Mouse (Mus musculus) neural tube, embryonic 14.5 days (tissue): ENCODE measurements at regions not wholly inside any gene's neighbourhood (a gene's known extent, or its start where the extent isn't known, plus 50 kb on each side); places are given as distances from the start of the nearest gene placed in this dataset.

Experiments used
- ATAC-seq: fragments of 200-750 bp; cut with Nextera tagmentation; 2 replicates; pipeline ENCODE4 v1.8.0; 2017; ENCODE audit warnings: low read depth, mild to moderate bottlenecking, moderate TSS enrichment, moderate library complexity
- H3K27ac ChIP-seq: fragments of 300-500 bp; sonication (generic); 2 replicates; pipeline ENCODE4 v1.5.1; 2014; ENCODE audit warnings: low read depth, mild to moderate bottlenecking, control low read depth, low read length, moderate library complexity, mixed read lengths
- H3K27me3 ChIP-seq: fragments of 300-500 bp; sonication (generic); 2 replicates; pipeline ENCODE4 v1.6.1; 2014; ENCODE audit warnings: low read length; ENCODE audit not compliant: control insufficient read depth, insufficient read depth
- H3K36me3 ChIP-seq: fragments of 300-500 bp; sonication (generic); 2 replicates; pipeline ENCODE4 v1.6.1; 2014; ENCODE audit warnings: low read length, mixed read lengths; ENCODE audit not compliant: control insufficient read depth, insufficient read depth
- H3K4me1 ChIP-seq: fragments of 300-500 bp; sonication (generic); 2 replicates; pipeline ENCODE4 v1.6.1; 2014; ENCODE audit warnings: low read length; ENCODE audit not compliant: control insufficient read depth, insufficient read depth
- H3K4me2 ChIP-seq: fragments of 300-500 bp; sonication (generic); 2 replicates; pipeline ENCODE4 v1.6.1; 2014; ENCODE audit warnings: mild to moderate bottlenecking, low read depth, low read length, control low read depth
- H3K4me3 ChIP-seq: fragments of 300-500 bp; sonication (generic); 2 replicates; pipeline ENCODE4 v1.5.1; 2014; ENCODE audit warnings: low read depth, low read length, control low read depth, mixed read lengths
- H3K9ac ChIP-seq: fragments of 300-500 bp; sonication (generic); replicated peaks from 2 replicates; pipeline ENCODE4 v1.6.1; 2014; ENCODE audit warnings: low read depth, mild to moderate bottlenecking, control low read depth, low read length, mixed read lengths
- H3K9me3 ChIP-seq: fragments of 300-500 bp; sonication (generic); 2 replicates; pipeline ENCODE4 v1.6.1; 2016; ENCODE audit warnings: low read length; ENCODE audit not compliant: control insufficient read depth
- WGBS: fragments of 180-500 bp; shearing (Covaris S2); extraction: QIAGEN DNeasy Blood & Tissue Kit; methylation state at CpG from one replicate; pipeline ENCODE4 v1.1.7; 2014; 5-methylcytosine and 5-hydroxymethylcytosine counted together

- Histone ChIP-seq H3K4me2 (no peak overlapping the region), H3K4me1 (no peaks in the 10 kb centered on the region; the same call in 1 of the 2 replicates), H3K9ac (no peak overlapping the region), H3K27ac (no peak overlapping the region), H3K36me3 (no peaks in the 10 kb centered on the region), H3K27me3 (no peaks in the 10 kb centered on the region), H3K4me3 (no peak overlapping the region), H3K9me3 (no peaks in the 10 kb centered on the region)
- ATAC-seq, result no peak
- 72% methylated on average over 5 of the region's 5 CpGs for WGBS
Measured at GRCm38 (mm10) chr3:145705317-145705716, 53.2 kb upstream of the Ddah1 start.

DNA sequence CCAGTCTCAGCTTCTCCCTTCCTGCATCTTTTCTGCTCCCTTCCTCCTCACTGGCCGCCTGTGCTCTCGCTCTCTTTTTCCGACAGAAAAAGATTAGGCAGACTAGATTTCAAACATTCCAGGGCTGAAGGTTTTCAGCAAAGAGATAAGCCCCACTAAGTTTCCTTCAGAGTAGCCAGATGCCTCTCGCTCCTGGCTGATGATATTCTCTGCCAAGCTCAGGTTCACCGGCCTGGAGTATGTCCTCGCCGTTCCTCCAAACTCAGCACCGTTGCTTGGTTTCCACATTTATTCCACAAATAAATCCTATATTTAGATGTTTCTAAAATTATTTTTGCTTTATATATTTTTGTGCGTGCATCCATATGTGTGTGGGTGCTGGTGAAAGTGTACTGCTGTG lies 54.3 kb upstream of the Ccn1 start:
- H3K4me2 ChIP-seq, result no peak overlapping the region
- H3K4me3 ChIP-seq, result no peak overlapping the region
- no peak for ATAC-seq
- H3K9ac ChIP-seq, result no peak overlapping the region
- H3K4me1 ChIP-seq, result no peaks in the 10 kb centered on the region; the same call in 1 of the 2 replicates
- H3K9me3 ChIP-seq, result no peaks in the 10 kb centered on the region
- H3K27me3 ChIP-seq, result no peaks in the 10 kb centered on the region
- no peak overlapping the region for H3K27ac ChIP-seq
- WGBS, result 78% methylated on average over 9 of the region's 9 CpGs
- H3K36me3 ChIP-seq, result no peaks in the 10 kb centered on the region

DNA sequence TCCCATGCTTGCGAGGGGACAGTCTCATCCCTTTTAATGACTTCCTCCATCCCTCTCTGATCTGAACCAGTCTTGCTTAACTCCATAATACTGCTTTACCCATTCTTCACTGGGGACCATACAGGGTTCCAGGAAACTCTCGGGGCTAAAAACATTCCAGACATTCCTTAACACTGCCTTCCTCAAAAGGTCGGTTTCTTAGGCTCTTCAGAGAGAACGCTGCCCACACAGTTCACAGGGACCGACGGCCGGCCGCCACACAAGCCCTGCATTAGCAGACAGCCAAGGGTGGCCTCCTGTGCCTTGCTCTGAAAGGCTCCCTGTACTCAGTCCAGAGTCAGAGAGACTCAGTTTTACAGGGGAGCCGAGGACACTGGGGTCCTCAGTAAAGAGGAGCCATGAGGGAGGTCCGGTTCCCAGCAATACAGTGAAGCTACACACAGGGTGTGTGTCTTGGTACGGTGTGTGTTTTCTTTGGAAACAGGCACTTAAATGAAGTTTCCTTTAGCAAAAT lies 53.7 kb upstream of the Ccn1 start:
- ATAC-seq, result peak; percentile 62; the same call in 1 of the 2 replicates
- Histone ChIP-seq H3K27ac (0 out of 2 replicates have a peak overlapping the region, but pooled peaks have one; percentile 8), H3K4me1 (no peaks in the 10 kb centered on the region; the same call in 1 of the 2 replicates), H3K4me3 (no peak overlapping the region), H3K9ac (no peak overlapping the region), H3K4me2 (no peak overlapping the region), H3K27me3 (no peaks in the 10 kb centered on the region), H3K9me3 (no peaks in the 10 kb centered on the region), H3K36me3 (no peaks in the 10 kb centered on the region)
- WGBS, result 13% methylated on average over 11 of the region's 11 CpGs

GRCm38 (mm10) chr3:145702739-145703138 lies 53.0 kb upstream of the Ccn1 start:
- Histone ChIP-seq H3K27me3 (no peaks in the 10 kb centered on the region), H3K4me3 (no peak overlapping the region), H3K36me3 (no peaks in the 10 kb centered on the region), H3K4me2 (no peak overlapping the region), H3K9me3 (no peaks in the 10 kb centered on the region), H3K4me1 (no peaks in the 10 kb centered on the region; the same call in 1 of the 2 replicates), H3K27ac (0 out of 2 replicates have a peak overlapping the region, but pooled peaks have one; percentile 8), H3K9ac (no peak overlapping the region)
- no peak for ATAC-seq
- WGBS, result 60% methylated on average over 5 of the region's 5 CpGs

DNA sequence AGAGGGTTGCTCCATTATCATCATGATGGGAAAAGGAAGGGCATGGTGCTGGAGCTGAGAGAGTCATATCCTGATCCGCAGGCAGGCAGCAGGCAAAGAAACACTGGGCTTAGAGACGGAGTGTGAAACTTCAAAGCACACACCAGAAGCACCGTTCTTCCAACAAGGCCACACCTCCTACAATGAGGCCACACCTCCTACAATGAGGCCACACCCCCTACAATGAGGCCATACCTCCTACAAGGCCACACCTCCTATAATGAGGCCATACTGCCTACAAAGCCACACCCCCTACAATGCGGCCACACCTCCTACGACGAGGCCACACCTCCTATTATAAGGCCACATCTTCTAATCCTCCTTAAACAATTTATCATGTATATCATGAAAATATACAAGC lies 52.2 kb upstream of the Ccn1 start:
- Histone ChIP-seq H3K27me3 (no peaks in the 10 kb centered on the region), H3K9me3 (no peaks in the 10 kb centered on the region), H3K4me2 (no peak overlapping the region), H3K9ac (no peak overlapping the region), H3K27ac (no peak overlapping the region), H3K36me3 (no peaks in the 10 kb centered on the region), H3K4me1 (no peaks in the 10 kb centered on the region; the same call in 1 of the 2 replicates), H3K4me3 (no peak overlapping the region)
- 72% methylated on average over 6 of the region's 6 CpGs for WGBS
- ATAC-seq, result no peak
